Mouse (Mus musculus): ENCODE data around the gene Fgfr2. TPM values are rescaled to one million over a fixed set of nuclear protein-coding genes. Genes with fewer than 3 reads are reported as not detected.
A peak's percentile ranks its signal among the peaks of the same experiment; 100 is the strongest.

The Fgfr2 gene
- polyA plus RNA-seq, 1 experiment from 2014 or later: 81.1 TPM

DNA sequence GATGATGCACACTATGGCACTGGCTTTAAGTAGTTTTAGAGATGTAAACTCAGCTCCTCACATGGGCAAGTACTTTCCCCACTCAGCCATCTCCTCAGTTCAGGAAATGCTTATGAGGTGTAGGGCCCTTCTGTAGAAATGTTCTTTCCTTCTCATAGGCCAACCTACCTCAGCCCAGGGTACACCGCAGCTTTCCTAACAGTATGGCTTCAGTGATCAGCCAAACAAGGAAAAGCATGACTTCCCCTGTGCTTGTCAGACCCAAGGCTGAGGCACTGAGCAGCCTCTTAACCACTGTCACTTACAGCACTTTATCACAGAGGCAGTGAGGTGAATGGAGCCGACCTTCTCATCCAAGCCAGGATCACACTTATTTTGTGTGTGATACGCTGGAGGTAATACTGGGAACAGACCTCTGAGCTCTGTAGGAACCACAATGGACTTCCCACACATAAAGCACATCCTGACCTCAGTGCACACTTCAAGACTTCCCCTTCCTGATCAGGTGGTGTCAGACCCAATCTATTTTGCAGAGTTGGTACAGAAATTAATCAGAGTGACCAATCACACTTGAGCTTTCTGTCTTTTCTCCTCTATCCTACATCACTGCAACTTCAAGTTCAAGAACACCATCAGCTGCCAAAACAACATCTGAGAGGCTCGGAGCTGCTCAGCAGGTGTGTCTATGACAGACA is 335.5 kb downstream of the Fgfr2 start:
- Histone ChIP-seq H3K9ac (no peak overlapping the region), H3K9me3 (replicated peaks) (no peaks in the 10 kb centered on the region), H3K27ac (no peak overlapping the region), H3K4me3 (no peak overlapping the region), H3K27me3 (no peaks in the 10 kb centered on the region), H3K36me3 (no peaks in the 10 kb centered on the region), H3K4me1 (peaks cover 36% of the 10 kb centered on the region), H3K4me2 (replicated peaks) (no peak overlapping the region)
- WGBS: 92% methylated on average over 4 of the region's 4 CpGs
- no peak for ATAC-seq (ENCODE audit: low FRiP score)

DNA sequence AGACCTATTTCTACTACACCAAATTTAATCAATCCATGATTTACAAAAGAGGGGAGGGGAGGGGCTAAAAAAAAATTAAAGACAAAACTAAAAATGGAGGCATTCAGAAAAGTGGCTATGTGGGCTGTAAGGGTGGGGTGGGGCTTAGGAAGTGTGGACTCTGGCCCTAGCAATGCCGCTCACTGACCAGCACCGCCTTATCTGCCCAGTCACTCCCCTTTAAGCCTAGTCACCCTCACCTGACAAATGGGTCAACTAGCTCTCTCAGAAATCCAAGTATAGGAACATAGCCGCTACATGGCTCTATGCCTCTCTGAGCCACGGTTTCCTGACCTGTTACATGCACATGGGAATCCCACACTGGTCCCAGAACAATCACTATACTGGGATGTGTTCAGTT is 336.1 kb downstream of the Fgfr2 start:
- ATAC-seq (ENCODE audit: low FRiP score): no peak
- Histone ChIP-seq H3K9ac (no peak overlapping the region), H3K9me3 (replicated peaks) (no peaks in the 10 kb centered on the region), H3K36me3 (no peaks in the 10 kb centered on the region), H3K4me2 (replicated peaks) (no peak overlapping the region), H3K27me3 (no peaks in the 10 kb centered on the region), H3K4me1 (peaks cover 39% of the 10 kb centered on the region), H3K27ac (no peak overlapping the region), H3K4me3 (no peak overlapping the region)
- 90% methylated on average over 4 of the region's 4 CpGs for WGBS

DNA sequence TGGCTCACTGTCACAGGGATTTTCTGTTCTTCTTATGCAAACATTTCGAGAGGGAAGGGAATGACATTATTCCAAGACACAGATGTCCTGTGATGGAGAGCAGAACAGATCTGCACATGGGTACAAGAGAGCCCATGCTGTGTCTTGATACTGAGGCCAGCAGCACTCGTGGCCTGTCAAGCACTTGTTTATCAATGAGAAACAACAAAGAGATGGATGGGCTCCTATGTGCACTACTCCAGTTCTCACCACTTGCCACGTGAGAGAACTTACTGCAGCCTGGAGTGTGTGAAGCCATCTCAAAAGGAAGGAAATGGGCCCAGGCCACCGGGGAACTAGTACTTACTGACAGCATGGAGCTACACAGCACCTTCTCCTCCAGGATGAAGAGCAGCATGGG is 336.6 kb downstream of the Fgfr2 start:
- Histone ChIP-seq H3K27me3 (no peaks in the 10 kb centered on the region), H3K9me3 (replicated peaks) (no peaks in the 10 kb centered on the region), H3K4me3 (no peak overlapping the region), H3K4me2 (replicated peaks) (no peak overlapping the region), H3K27ac (no peak overlapping the region), H3K4me1 (peaks cover 42% of the 10 kb centered on the region), H3K9ac (no peak overlapping the region), H3K36me3 (no peaks in the 10 kb centered on the region)
- no peak for ATAC-seq (ENCODE audit: low FRiP score)
- 38% methylated on average over 4 of the region's 4 CpGs for WGBS

DNA sequence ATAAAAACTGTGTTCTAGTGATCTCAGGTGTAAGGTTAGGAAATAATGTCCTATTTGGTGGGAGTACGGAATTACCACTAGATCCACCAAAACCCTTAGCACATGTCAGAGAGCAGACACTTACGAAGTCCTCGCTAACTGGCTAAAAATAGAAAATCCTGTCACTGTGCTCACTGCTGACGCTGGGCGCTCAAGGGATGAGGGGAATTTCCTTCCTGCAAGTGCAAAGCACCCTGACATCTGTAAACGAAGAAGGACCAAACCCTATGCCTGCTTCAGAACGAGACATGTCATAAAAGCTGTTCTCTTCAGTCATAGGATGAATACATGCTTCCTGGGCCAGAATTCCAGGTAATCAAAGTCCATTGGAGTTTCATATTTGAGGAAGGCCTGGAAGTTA is 337.1 kb downstream of the Fgfr2 start:
- WGBS: 84% methylated on average over 7 of the region's 7 CpGs
- H3K9ac ChIP-seq: no peak overlapping the region
- H3K4me3 ChIP-seq: no peak overlapping the region
- ATAC-seq (ENCODE audit: low FRiP score): no peak
- H3K27me3 ChIP-seq: no peaks in the 10 kb centered on the region
- no peak overlapping the region for H3K4me2 ChIP-seq (replicated peaks)
- no peaks in the 10 kb centered on the region for H3K9me3 ChIP-seq (replicated peaks)
- H3K36me3 ChIP-seq: no peaks in the 10 kb centered on the region
- no peak overlapping the region for H3K27ac ChIP-seq
- H3K4me1 ChIP-seq: peaks cover 42% of the 10 kb centered on the region

DNA sequence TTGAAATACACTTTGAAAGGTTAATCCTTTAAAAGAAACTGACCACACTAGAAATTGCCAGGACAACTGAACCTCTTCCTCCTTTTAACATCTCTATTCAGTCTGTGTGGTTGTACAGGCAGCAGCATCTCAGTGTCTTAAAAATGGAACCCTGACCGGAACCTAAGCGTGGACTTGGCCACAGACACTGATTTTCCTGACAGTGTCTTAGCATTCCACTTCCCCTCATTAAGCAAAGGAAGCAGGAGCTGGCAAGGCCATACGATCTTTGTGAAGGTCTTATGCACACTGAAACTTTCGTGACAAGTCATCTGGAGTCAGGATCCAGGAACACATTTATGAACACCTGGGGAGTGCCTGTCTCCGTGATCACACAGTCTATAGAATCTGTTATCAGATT is 339.0 kb downstream of the Fgfr2 start:
- ATAC-seq (ENCODE audit: low FRiP score): no peak
- Histone ChIP-seq H3K4me1 (peaks cover 51% of the 10 kb centered on the region), H3K27me3 (no peaks in the 10 kb centered on the region), H3K27ac (no peak overlapping the region), H3K9me3 (replicated peaks) (no peaks in the 10 kb centered on the region), H3K9ac (no peak overlapping the region), H3K4me2 (replicated peaks) (no peak overlapping the region), H3K4me3 (no peak overlapping the region), H3K36me3 (peaks cover under 1% of the 10 kb centered on the region; the same call in 1 of the 2 replicates)
- 88% methylated on average over 5 of the region's 5 CpGs for whole genome bisulfite sequencing

DNA sequence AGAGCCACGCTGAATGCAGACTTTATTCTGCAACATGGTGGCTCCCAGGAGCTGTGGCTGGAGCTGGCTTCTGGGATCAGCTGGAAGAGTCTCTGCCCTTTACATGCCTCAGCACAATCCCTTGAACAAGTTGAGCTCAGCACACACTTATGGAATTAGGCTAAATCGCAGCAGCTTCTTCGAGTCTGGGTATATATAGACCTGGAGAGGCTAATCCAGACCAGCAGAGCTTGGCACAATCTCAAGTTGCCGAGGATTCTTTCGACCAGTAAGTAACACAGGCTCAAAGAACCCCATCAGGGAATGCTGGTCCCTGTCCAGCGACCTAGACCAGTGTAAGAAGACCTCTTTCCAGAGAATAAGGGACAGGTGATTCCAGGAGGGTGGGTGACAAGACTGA is 341.3 kb downstream of the Fgfr2 start:
- Histone ChIP-seq H3K36me3 (peaks cover 23% of the 10 kb centered on the region), H3K27me3 (no peaks in the 10 kb centered on the region), H3K27ac (peak overlapping the region; percentile 62), H3K9ac (no peak overlapping the region), H3K4me1 (peaks cover 45% of the 10 kb centered on the region), H3K9me3 (replicated peaks) (no peaks in the 10 kb centered on the region), H3K4me2 (replicated peaks) (no peak overlapping the region), H3K4me3 (no peak overlapping the region)
- 62% methylated on average over 6 of the region's 6 CpGs for WGBS
- ATAC-seq (ENCODE audit: low FRiP score): no peak

DNA sequence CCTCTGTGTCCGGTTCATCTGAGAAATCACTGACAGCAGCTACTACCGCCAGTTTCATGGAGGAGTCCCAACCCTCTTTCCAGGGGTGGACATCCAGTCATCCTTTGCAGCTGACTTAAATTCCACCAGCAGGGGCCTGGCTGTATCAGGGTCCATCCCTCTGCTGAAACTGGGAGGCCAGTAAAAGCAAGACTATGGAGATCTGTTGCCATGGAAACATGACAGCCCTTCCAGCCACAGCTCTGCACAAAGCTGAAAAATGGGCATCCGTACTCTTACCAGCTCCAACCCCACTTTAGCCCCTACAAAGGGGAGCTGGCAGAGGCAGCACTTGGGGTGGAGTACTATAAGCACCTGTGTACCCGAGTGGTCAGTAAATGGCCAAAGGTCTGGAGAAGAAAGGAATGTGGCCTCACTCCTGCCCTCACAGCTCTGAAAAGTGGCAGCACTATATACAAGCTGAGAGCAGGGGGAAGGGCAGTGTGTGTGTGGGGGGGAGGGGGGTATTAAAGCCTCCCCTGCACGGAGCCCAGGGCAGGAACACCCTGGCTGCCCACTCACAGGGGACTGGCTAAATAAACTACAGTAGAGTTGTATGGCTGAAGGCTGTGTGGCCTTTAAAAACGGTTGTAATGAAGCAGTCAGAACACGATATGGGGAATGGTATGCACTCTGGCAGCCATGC is 341.9 kb downstream of the Fgfr2 start:
- no peak overlapping the region for H3K4me3 ChIP-seq
- WGBS: 16% methylated on average over 7 of the region's 7 CpGs
- peak overlapping the region; percentile 62 for H3K27ac ChIP-seq
- H3K36me3 ChIP-seq: peaks cover 28% of the 10 kb centered on the region
- H3K4me1 ChIP-seq: peaks cover 39% of the 10 kb centered on the region
- no peaks in the 10 kb centered on the region for H3K27me3 ChIP-seq
- peak; percentile 75 for ATAC-seq (ENCODE audit: low FRiP score)
- no peaks in the 10 kb centered on the region for H3K9me3 ChIP-seq (replicated peaks)
- H3K4me2 ChIP-seq (replicated peaks): 0 out of 2 replicates have a peak overlapping the region, but pooled peaks have one; percentile 17
- no peak overlapping the region for H3K9ac ChIP-seq

DNA sequence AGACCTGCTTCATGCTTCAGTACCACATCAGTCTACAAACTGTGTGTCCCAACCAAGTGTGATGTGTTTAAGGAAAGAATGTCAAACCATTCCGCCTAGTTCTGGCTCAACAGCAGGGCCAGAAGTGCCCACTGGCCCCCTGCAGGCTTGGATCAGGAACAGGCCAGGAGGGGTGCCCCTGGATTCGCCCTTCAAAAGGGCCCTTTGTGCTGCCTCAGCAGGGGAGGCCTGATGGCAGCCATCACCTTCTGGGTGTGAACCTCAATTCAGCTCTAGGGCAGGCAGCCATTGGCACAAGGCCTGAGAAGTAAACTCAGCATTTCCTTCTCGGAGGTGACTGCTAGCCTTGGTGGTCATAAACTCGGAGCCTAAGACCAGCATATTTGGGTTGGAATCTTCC is 342.5 kb downstream of the Fgfr2 start:
- no peak for ATAC-seq (ENCODE audit: low FRiP score)
- Histone ChIP-seq H3K4me1 (peaks cover 33% of the 10 kb centered on the region), H3K4me3 (no peak overlapping the region), H3K36me3 (peaks cover 35% of the 10 kb centered on the region), H3K27me3 (no peaks in the 10 kb centered on the region), H3K4me2 (replicated peaks) (no peak overlapping the region), H3K9me3 (replicated peaks) (no peaks in the 10 kb centered on the region), H3K9ac (no peak overlapping the region), H3K27ac (peak overlapping the region; percentile 62; the same call in 1 of the 2 replicates)
- WGBS: 31% methylated on average over 4 of the region's 4 CpGs

DNA sequence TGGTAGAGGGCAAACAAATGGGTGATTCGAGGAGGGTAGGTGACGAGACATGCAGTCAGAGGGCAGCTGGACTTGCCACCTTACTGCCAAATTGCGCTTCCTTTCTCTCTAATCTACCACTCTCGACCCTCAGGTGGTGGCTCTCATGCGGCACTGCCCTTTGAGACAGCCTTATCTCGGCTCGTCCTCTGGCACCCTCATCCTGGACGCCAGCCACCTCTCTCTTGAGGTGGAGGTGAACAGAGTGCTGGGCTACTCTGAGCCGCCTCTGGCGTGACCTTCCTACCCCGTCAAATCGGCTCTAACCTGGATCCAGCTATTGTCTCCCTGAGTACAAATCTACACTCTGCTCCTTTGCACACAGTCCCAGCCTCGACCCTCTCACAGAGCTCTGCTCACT is 344.5 kb downstream of the Fgfr2 start:
- ATAC-seq (ENCODE audit: low FRiP score): no peak
- Histone ChIP-seq H3K9me3 (replicated peaks) (no peaks in the 10 kb centered on the region), H3K4me2 (replicated peaks) (no peak overlapping the region), H3K9ac (no peak overlapping the region), H3K4me3 (no peak overlapping the region), H3K4me1 (peaks cover 29% of the 10 kb centered on the region), H3K36me3 (peaks cover 39% of the 10 kb centered on the region), H3K27me3 (no peaks in the 10 kb centered on the region), H3K27ac (no peak overlapping the region)
- 92% methylated on average over 13 of the region's 13 CpGs for WGBS

DNA sequence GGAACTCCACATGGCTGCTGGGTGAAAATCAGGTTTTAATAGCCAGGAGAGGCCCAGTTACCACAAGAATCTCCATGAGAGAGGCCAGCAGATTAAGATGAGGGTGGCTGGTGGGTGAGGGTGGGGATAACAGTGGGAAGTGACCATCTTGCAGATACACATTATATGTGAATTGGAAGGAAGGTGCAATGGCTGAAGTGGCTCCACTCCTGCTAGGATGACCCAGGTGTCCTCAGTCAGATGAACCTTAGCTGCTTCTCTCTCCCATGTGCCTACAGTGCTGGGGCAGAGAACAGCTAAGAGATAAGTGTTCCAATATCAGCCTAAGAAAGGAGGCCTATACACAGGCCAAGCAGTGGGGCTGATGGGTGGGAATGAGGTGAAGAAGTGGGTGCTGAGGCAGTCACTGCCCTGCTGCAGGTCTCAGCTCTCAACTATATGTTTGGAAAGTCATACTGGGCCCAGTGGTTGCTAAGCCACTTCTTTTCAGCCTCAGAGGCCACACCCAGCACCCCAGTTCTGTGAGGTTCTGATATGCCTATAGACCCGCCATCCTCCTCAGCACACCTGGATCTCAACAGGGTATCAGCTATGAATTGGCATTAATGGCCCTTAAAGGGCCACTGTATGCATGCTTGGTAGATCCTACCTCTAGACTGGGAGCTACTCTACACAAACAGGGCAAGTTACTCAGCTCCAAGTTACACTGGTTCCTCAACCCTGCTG is 345.3 kb downstream of the Fgfr2 start:
- Histone ChIP-seq H3K9ac (no peak overlapping the region), H3K9me3 (replicated peaks) (no peaks in the 10 kb centered on the region), H3K4me1 (peaks cover 29% of the 10 kb centered on the region), H3K4me3 (no peak overlapping the region), H3K27ac (no peak overlapping the region), H3K36me3 (peaks cover 39% of the 10 kb centered on the region), H3K4me2 (replicated peaks) (no peak overlapping the region), H3K27me3 (no peaks in the 10 kb centered on the region)
- 92% methylated on average over 1 of the region's 1 CpGs for WGBS
- ATAC-seq (ENCODE audit: low FRiP score): no peak

DNA sequence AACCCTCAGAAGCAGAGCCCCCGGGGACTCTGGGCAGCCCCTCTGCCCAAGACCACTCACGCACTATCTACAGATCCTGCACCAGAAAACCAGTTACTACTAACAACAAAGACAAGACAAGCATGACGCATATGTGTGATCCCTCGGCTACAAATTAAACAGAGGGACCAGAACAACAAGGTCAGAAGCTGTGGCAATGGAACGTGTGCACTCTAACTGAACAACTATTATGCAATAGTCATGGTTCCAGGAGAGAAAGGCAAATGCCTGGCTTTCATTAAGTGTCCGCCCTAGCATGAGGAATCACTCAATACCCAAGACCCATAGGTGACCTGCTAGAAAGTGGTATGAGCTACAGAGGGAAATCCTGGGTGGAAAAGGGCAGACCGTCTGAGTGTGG is 346.0 kb downstream of the Fgfr2 start:
- Histone ChIP-seq H3K4me2 (replicated peaks) (no peak overlapping the region), H3K9me3 (replicated peaks) (no peaks in the 10 kb centered on the region), H3K9ac (no peak overlapping the region), H3K36me3 (peaks cover 39% of the 10 kb centered on the region), H3K4me1 (peaks cover 27% of the 10 kb centered on the region), H3K27ac (no peak overlapping the region), H3K4me3 (no peak overlapping the region), H3K27me3 (no peaks in the 10 kb centered on the region)
- WGBS: 83% methylated on average over 7 of the region's 7 CpGs
- no peak for ATAC-seq (ENCODE audit: low FRiP score)

DNA sequence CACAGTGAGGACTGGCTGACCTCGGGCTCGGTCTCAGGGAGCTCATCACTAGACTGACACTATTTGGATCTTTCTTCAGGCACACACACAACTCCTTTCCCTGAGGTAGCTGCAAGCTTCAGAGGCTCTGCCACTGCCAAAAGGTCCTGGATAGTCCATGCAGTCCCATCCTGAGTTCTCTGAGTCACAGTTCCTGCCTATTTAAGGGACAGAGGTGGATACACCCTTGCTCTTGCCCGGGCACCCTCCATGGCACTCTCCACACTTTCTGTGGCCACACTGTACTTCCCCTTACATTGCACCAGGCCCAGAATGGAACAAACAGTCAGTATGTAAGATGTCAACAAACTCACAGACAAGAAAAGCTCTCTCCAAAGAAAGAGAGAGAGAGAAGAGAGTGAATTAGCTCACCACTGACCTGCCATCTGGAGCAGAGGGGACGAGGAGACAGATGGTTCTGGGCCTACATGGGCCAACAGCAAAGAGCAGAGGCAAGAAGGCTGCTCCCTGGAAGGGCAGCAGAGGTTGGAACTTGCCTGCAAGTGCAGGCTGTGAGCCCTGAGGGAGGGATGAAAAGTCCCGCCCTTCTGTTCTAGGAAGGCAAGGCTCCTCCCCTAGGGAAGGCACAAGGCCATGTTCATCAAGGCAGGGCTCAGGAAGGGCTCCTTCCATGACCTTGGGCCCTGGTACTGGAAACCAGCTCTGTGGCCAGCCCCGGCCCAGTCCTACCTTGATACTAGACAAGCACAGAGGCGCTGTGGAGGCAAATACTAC is 346.6 kb downstream of the Fgfr2 start:
- peaks cover 39% of the 10 kb centered on the region for H3K36me3 ChIP-seq
- H3K9ac ChIP-seq: no peak overlapping the region
- H3K4me3 ChIP-seq: no peak overlapping the region
- H3K27ac ChIP-seq: no peak overlapping the region
- no peak overlapping the region for H3K4me2 ChIP-seq (replicated peaks)
- H3K4me1 ChIP-seq: peaks cover 21% of the 10 kb centered on the region
- H3K9me3 ChIP-seq (replicated peaks): no peaks in the 10 kb centered on the region
- ATAC-seq (ENCODE audit: low FRiP score): no peak
- H3K27me3 ChIP-seq: no peaks in the 10 kb centered on the region
- WGBS: 87% methylated on average over 7 of the region's 7 CpGs

Measured in hindbrain, embryonic 12.5 days (tissue).